Mouse (Mus musculus): ENCODE data around the gene Gm128. TPM values are rescaled to one million over a fixed set of nuclear protein-coding genes. Genes with fewer than 3 reads are reported as not detected.

Gm128 gene
- polyA plus RNA-seq, 1 experiment from 2014 or later, result 0.19 TPM

DNA sequence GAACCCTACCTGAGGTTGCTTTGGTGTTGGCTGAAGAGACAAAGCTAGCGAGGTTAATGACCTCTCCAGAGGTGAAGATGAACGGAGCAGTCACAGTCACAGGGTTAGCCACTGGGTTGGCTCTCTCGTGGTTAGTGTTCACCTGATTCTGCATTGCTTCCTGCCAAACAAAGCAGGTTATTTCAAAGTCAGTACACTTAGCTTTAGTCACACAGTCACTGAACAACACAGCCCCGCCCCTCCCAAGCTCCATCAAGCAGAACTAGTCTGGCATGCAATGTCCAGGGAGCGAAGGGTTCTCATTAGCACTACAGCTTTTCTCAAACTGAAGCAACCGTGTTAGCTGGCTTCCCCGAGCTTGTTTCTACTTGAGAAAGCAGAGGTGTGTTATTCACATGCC is 41.3 kb downstream of the Gm128 start:
- Histone ChIP-seq H3K27ac (no peak overlapping the region), H3K4me1 (replicated peaks) (no peaks in the 10 kb centered on the region), H3K27me3 (no peaks in the 10 kb centered on the region), H3K4me3 (no peak overlapping the region), H3K36me3 (peaks cover 86% of the 10 kb centered on the region), H3K9ac (no peak overlapping the region), H3K9me3 (no peaks in the 10 kb centered on the region), H3K4me2 (no peak overlapping the region)
- ATAC-seq (ENCODE audit: low FRiP score), result no peak
- 85% methylated on average over 7 of the region's 7 CpGs for WGBS

DNA sequence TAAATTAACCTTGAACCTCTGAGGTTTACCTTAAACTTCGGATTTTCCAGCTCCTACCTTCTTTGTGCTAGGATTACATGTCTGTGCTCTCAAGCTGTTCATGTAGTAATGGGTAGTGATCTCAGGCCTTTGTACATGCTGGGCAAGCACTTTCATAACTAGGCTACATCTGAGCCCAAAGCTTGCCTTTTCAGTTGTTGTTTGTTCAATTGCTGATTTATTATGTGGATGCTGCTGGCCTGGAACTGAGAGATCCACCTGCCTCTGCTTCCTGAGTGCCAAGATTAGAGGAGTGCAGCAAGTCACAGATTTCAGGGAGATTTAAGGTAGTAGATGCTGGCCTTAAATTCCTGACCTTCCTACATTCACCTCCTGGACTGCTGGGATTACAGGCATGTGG is 42.3 kb downstream of the Gm128 start:
- Histone ChIP-seq H3K36me3 (peaks cover 85% of the 10 kb centered on the region), H3K4me1 (replicated peaks) (no peaks in the 10 kb centered on the region), H3K4me2 (no peak overlapping the region), H3K9ac (no peak overlapping the region), H3K9me3 (no peaks in the 10 kb centered on the region), H3K4me3 (no peak overlapping the region), H3K27ac (no peak overlapping the region), H3K27me3 (no peaks in the 10 kb centered on the region)
- no peak for ATAC-seq (ENCODE audit: low FRiP score)
- WGBS, result 83% methylated on average over 1 of the region's 1 CpGs

DNA sequence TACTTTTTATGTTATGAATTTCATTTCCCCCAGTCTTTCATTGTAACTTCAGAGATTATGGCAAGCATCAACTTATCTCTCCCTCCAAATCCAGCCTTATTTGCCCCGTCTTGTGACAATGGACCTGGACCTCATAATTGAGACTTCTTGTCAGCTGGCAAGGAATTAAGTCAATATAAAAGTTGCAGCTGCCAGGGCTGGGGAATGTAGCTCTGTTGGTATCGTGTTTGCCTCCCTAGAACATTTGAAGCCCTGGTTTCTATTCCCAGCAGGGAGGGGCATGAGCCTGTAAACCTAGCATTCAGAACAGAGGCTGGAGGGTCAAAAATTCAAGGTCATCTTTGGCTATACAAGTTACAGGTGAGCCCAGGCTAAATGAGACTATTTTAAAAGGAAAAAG is 45.6 kb downstream of the Gm128 start:
- H3K36me3 ChIP-seq, result peaks cover 74% of the 10 kb centered on the region
- H3K9me3 ChIP-seq, result no peaks in the 10 kb centered on the region
- no peak overlapping the region for H3K4me2 ChIP-seq
- 92% methylated on average over 2 of the region's 2 CpGs for WGBS
- no peak overlapping the region for H3K9ac ChIP-seq
- H3K4me3 ChIP-seq, result no peak overlapping the region
- H3K27ac ChIP-seq, result no peak overlapping the region
- H3K27me3 ChIP-seq, result no peaks in the 10 kb centered on the region
- H3K4me1 ChIP-seq (replicated peaks), result no peaks in the 10 kb centered on the region
- ATAC-seq (ENCODE audit: low FRiP score), result no peak

DNA sequence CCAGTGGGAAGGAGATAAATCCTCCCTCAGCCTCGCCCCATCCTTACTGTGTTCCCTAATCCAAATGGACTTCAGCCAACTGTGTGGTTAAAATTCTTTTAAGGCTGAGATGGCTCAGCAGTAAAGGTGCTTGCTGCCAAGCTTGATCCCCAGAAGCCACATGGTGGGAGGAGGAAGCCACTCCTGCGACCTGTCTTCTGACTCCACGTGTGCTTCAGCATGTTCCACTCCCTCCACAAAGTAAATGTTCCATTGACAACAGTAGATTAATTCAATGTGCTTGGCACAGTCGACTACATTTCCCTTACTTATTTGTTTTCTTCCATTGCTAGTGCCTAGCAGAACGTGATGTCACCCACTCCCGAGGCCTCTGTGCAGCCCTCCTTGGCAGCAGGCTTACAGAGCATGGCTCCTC is 46.7 kb downstream of the Gm128 start:
- H3K4me3 ChIP-seq, result no peak overlapping the region
- H3K36me3 ChIP-seq, result peaks cover 72% of the 10 kb centered on the region

More for the DNA sequence above, 46.7 kb downstream of the Gm128 start:
- Histone ChIP-seq H3K27ac (no peak overlapping the region), H3K4me1 (replicated peaks) (no peaks in the 10 kb centered on the region), H3K4me2 (no peak overlapping the region), H3K9ac (no peak overlapping the region), H3K27me3 (no peaks in the 10 kb centered on the region), H3K9me3 (no peaks in the 10 kb centered on the region)
- ATAC-seq (ENCODE audit: low FRiP score), result no peak
- WGBS, result 87% methylated on average over 6 of the region's 6 CpGs

Other genes with a start within 250 kb of the Gm128 start
- 21.6 and 22.8 TPM in 2 replicates for gene Zfp687, start 226.2 kb downstream of the Gm128 start, polyA plus RNA-seq (2015; fragmentation: Nextera tagmentation; extraction: Ambion mirVana)
- gene Psmd4, start 199.0 kb downstream of the Gm128 start, polyA plus RNA-seq (2015; fragmentation: Nextera tagmentation; extraction: Ambion mirVana), result 269 and 277 TPM in 2 replicates
- 15.4 and 16.7 TPM in 2 replicates for gene Pip5k1a, start 134.7 kb downstream of the Gm128 start, polyA plus RNA-seq (2015; fragmentation: Nextera tagmentation; extraction: Ambion mirVana)
- gene Vps72, start 130.6 kb downstream of the Gm128 start, polyA plus RNA-seq (2015; fragmentation: Nextera tagmentation; extraction: Ambion mirVana), result 219 and 221 TPM in 2 replicates
- 0.99 and 1.5 TPM in 2 replicates for gene Tmod4, start 117.1 kb downstream of the Gm128 start, polyA plus RNA-seq (2015; fragmentation: Nextera tagmentation; extraction: Ambion mirVana)
- 95.9 and 97.1 TPM in 2 replicates for gene Scnm1, start 107.6 kb downstream of the Gm128 start, polyA plus RNA-seq (2015; fragmentation: Nextera tagmentation; extraction: Ambion mirVana)
- gene Lysmd1, start 107.5 kb downstream of the Gm128 start, polyA plus RNA-seq (2015; fragmentation: Nextera tagmentation; extraction: Ambion mirVana), result 36.8 and 38.4 TPM in 2 replicates
- 2.8 and 3.1 TPM in 2 replicates for gene Tnfaip8l2, start 99.2 kb downstream of the Gm128 start, polyA plus RNA-seq (2015; fragmentation: Nextera tagmentation; extraction: Ambion mirVana)
- gene Sema6c, start 81.1 kb downstream of the Gm128 start, polyA plus RNA-seq (2015; fragmentation: Nextera tagmentation; extraction: Ambion mirVana), result 31.5 and 31.8 TPM in 2 replicates
- 4.5 and 4.6 TPM in 2 replicates for gene Gabpb2, start 23.7 kb downstream of the Gm128 start, polyA plus RNA-seq (2015; fragmentation: Nextera tagmentation; extraction: Ambion mirVana)
- 65.5 and 68.9 TPM in 2 replicates for gene Cdc42se1, start 12.9 kb downstream of the Gm128 start, polyA plus RNA-seq (2015; fragmentation: Nextera tagmentation; extraction: Ambion mirVana)
- 307 and 311 TPM in 2 replicates for gene Mllt11, start 9.4 kb downstream of the Gm128 start, polyA plus RNA-seq (2015; fragmentation: Nextera tagmentation; extraction: Ambion mirVana)
- gene Bnipl, start 9.6 kb upstream of the Gm128 start, polyA plus RNA-seq (2015; fragmentation: Nextera tagmentation; extraction: Ambion mirVana), result 0.13 and 0.25 TPM in 2 replicates
- 42.2 and 43.0 TPM in 2 replicates for gene Mindy1, start 39.7 kb upstream of the Gm128 start, polyA plus RNA-seq (2015; fragmentation: Nextera tagmentation; extraction: Ambion mirVana)
- 50.3 and 51.8 TPM in 2 replicates for gene Prune1, start 40.5 kb upstream of the Gm128 start, polyA plus RNA-seq (2015; fragmentation: Nextera tagmentation; extraction: Ambion mirVana)
- 0.31 and 0.38 TPM in 2 replicates for gene Anxa9, start 65.6 kb upstream of the Gm128 start, polyA plus RNA-seq (2015; fragmentation: Nextera tagmentation; extraction: Ambion mirVana)
- 91.8 and 93.7 TPM in 2 replicates for gene Cers2, start 73.2 kb upstream of the Gm128 start, polyA plus RNA-seq (2015; fragmentation: Nextera tagmentation; extraction: Ambion mirVana)
- 45.6 and 46.2 TPM in 2 replicates for gene Setdb1, start 115.6 kb upstream of the Gm128 start, polyA plus RNA-seq (2015; fragmentation: Nextera tagmentation; extraction: Ambion mirVana)
- gene 4930558C23Rik, start 161.2 kb upstream of the Gm128 start, polyA plus RNA-seq (2015; fragmentation: Nextera tagmentation; extraction: Ambion mirVana), result not detected in 2 replicates
- 20.0 and 21.0 TPM in 2 replicates for gene Arnt, start 192.8 kb upstream of the Gm128 start, polyA plus RNA-seq (2015; fragmentation: Nextera tagmentation; extraction: Ambion mirVana)